Mouse (Mus musculus): Measurements from ENCODE around the gene Epha2. TPM values are rescaled to one million over a fixed set of nuclear protein-coding genes. Genes with fewer than 3 reads are reported as not detected.
A peak's percentile ranks its signal among the peaks of the same experiment; 100 is the strongest.

Epha2 gene
- total RNA-seq, 1 experiment: 256 TPM

DNA sequence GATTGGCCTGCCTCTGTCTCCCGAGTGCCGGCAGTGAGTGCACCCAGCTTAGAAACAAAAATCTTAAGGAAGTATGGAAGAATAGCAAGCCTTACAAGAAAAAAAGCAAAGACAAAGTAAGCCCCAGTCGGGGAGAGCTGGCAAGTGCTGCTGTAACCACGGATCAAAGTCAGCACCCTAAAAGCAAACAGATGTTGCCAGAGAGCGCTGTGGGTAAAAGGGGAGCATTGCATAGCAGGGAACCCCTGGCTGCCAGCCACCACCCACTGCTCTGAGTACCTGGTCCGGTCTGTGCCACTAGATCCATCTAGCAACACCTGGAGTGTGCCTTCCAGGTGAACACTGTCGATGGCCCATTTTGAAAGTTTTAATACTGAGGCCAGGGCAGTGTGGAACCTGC is 31.2 kb downstream of the Epha2 start:
- no peak for TF ChIP-seq ZC3H11A (IDR thresholded peaks at IDR 0.05; ENCODE audit: borderline replicate concordance, low read depth, low read length)
- no peak for TF ChIP-seq CHD2 (IDR thresholded peaks at IDR 0.05; ENCODE audit: low read depth, low read length)
- in situ Hi-C loops (cut with MboI; ENCODE audit: low sequenced_read_pairs in 2 of 2, unreplicated experiment in 2 of 2): no loop called here

GRCm38 (mm10) chr4:141334695-141335094 is 33.7 kb downstream of the Epha2 start:
- no peak for TF ChIP-seq ZNF384 (IDR thresholded peaks at IDR 0.05; ENCODE audit: low read depth, low read length)
- no peak for TF ChIP-seq HCFC1 (IDR thresholded peaks at IDR 0.05; ENCODE audit: borderline replicate concordance, insufficient read depth, low read length)
- no peak for TF ChIP-seq CHD2 (IDR thresholded peaks at IDR 0.05; ENCODE audit: low read depth, low read length)
- TF ChIP-seq ZC3H11A (IDR thresholded peaks at IDR 0.05; ENCODE audit: borderline replicate concordance, low read depth, low read length): no peak
- DNase-seq (ENCODE audit: low read depth, low spot score): no peak
- Histone ChIP-seq H3K4me3 (ENCODE audit: insufficient read depth in 1 of 2, low read depth in 1 of 2, low read length in 2 of 2, poor library complexity in 1 of 2, severe bottlenecking in 1 of 2) (no peak overlapping the region), H3K4me1 (ENCODE audit: control insufficient read depth in 2 of 2, insufficient read depth in 2 of 2, low read length in 2 of 2, poor library complexity in 1 of 2) (peaks cover 9 to 45% of the 10 kb centered on the region in 2 experiments), H3K9ac (ENCODE audit: insufficient read depth, low read depth, low read length, poor library complexity, severe bottlenecking) (no peak overlapping the region), H3K9me3 (ENCODE audit: control insufficient read depth, insufficient read depth, low read depth, low read length) (no peaks in the 10 kb centered on the region), H3K27ac (ENCODE audit: insufficient read depth, low read depth, low read length, poor library complexity, severe bottlenecking) (no peak overlapping the region), H3K36me3 (ENCODE audit: control insufficient read depth, insufficient read depth, low read length, poor library complexity, severe bottlenecking) (no peaks in the 10 kb centered on the region)
- in situ Hi-C loops (cut with MboI; ENCODE audit: low sequenced_read_pairs in 2 of 2, unreplicated experiment in 2 of 2): no loop called here

More for the DNA sequence above, 31.2 kb downstream of the Epha2 start:
- peaks cover 20% of the 10 kb centered on the region for H3K36me3 ChIP-seq (ENCODE audit: control insufficient read depth, insufficient read depth, low read length, poor library complexity, severe bottlenecking)
- H3K4me1 ChIP-seq (ENCODE audit: control insufficient read depth in 2 of 2, insufficient read depth in 2 of 2, low read length in 2 of 2, poor library complexity in 1 of 2): peaks cover 0 to 36% of the 10 kb centered on the region in 2 experiments; a peak in 3 of 4 replicates
- DNase-seq (ENCODE audit: low read depth, low spot score): no peak
- no peak overlapping the region for H3K9ac ChIP-seq (ENCODE audit: insufficient read depth, low read depth, low read length, poor library complexity, severe bottlenecking)
- no peak overlapping the region for H3K4me3 ChIP-seq (ENCODE audit: insufficient read depth in 1 of 2, low read depth in 1 of 2, low read length in 2 of 2, poor library complexity in 1 of 2, severe bottlenecking in 1 of 2)
- no peaks in the 10 kb centered on the region for H3K9me3 ChIP-seq (ENCODE audit: control insufficient read depth, insufficient read depth, low read depth, low read length)
- H3K27ac ChIP-seq (ENCODE audit: insufficient read depth, low read depth, low read length, poor library complexity, severe bottlenecking): no peak overlapping the region

DNA sequence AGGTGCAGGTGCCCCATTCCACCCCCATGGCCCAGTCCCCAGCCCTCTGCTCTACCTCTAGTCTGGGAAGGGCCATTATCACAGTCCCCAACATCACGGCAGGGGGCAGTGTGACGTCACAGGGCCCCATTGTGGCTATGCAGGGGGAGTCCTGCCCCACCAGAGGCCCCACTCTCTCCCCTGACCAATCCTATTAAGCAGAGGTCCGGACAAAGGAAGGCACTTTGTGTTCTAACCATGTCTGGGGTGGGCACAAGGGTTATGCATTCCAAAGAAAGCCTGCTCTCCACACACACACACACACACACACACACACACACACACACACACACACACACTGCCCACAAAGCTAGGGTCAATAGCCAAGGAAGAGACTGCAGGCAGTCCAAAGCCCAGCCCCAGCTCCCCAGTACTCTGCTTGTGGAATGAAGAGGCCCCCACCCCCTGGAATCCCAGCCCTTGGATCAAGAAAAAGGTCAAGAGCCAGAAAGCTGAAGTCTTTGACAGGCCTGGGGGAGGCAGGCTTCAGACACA is 34.3 kb downstream of the Epha2 start:
- Histone ChIP-seq H3K36me3 (ENCODE audit: control insufficient read depth, insufficient read depth, low read length, poor library complexity, severe bottlenecking) (no peaks in the 10 kb centered on the region), H3K4me1 (ENCODE audit: control insufficient read depth in 2 of 2, insufficient read depth in 2 of 2, low read length in 2 of 2, poor library complexity in 1 of 2) (peaks cover 12 to 46% of the 10 kb centered on the region in 2 experiments), H3K27ac (ENCODE audit: insufficient read depth, low read depth, low read length, poor library complexity, severe bottlenecking) (no peak overlapping the region), H3K9ac (ENCODE audit: insufficient read depth, low read depth, low read length, poor library complexity, severe bottlenecking) (no peak overlapping the region), H3K9me3 (ENCODE audit: control insufficient read depth, insufficient read depth, low read depth, low read length) (no peaks in the 10 kb centered on the region), H3K4me3 (ENCODE audit: insufficient read depth in 1 of 2, low read depth in 1 of 2, low read length in 2 of 2, poor library complexity in 1 of 2, severe bottlenecking in 1 of 2) (no peak overlapping the region)
- DNase-seq (ENCODE audit: low read depth, low spot score): no peak
- no peak for TF ChIP-seq CHD2 (IDR thresholded peaks at IDR 0.05; ENCODE audit: low read depth, low read length)
- TF ChIP-seq MAFK (IDR thresholded peaks at IDR 0.05; ENCODE audit: insufficient read depth, low read depth, low read length): no peak
- TF ChIP-seq ZNF384 (IDR thresholded peaks at IDR 0.05; ENCODE audit: low read depth, low read length): no peak
- TF ChIP-seq ZC3H11A (IDR thresholded peaks at IDR 0.05; ENCODE audit: borderline replicate concordance, low read depth, low read length): no peak
- no peak for TF ChIP-seq HCFC1 (IDR thresholded peaks at IDR 0.05; ENCODE audit: borderline replicate concordance, insufficient read depth, low read length)
- in situ Hi-C loops (cut with MboI; ENCODE audit: low sequenced_read_pairs in 2 of 2, unreplicated experiment in 2 of 2): no loop called here

DNA sequence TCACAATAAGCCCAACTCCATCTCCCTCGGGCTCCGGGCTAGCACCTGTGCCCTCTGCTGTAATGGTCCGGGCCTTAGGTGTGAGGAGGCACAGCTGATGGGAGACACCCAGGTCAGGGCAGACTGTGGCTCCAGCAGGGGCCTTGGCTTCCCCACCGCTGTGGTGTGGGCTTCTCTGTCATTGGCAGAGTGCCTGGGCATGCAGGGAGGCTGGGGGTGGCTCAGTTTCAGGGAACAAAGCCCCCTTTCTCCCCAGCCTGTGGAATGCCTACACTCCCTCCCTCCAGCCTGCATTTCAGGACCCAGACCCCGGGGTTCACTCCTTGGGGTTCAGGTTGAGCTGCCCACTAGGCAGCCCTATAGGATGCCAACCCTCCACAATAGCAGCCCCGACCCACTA is 35.2 kb downstream of the Epha2 start:
- no peaks in the 10 kb centered on the region for H3K9me3 ChIP-seq (ENCODE audit: control insufficient read depth, insufficient read depth, low read depth, low read length)
- H3K27ac ChIP-seq (ENCODE audit: insufficient read depth, low read depth, low read length, poor library complexity, severe bottlenecking): no peak overlapping the region
- in situ Hi-C loops (cut with MboI; ENCODE audit: low sequenced_read_pairs in 2 of 2, unreplicated experiment in 2 of 2): no loop called here
- H3K4me1 ChIP-seq (ENCODE audit: control insufficient read depth in 2 of 2, insufficient read depth in 2 of 2, low read length in 2 of 2, poor library complexity in 1 of 2): peaks cover 12 to 49% of the 10 kb centered on the region in 2 experiments
- no peak overlapping the region for H3K4me3 ChIP-seq (ENCODE audit: insufficient read depth in 1 of 2, low read depth in 1 of 2, low read length in 2 of 2, poor library complexity in 1 of 2, severe bottlenecking in 1 of 2)
- no peak for DNase-seq (ENCODE audit: low read depth, low spot score)
- no peak overlapping the region for H3K9ac ChIP-seq (ENCODE audit: insufficient read depth, low read depth, low read length, poor library complexity, severe bottlenecking)
- TF ChIP-seq CHD2 (IDR thresholded peaks at IDR 0.05; ENCODE audit: low read depth, low read length) (no peak), MAFK (IDR thresholded peaks at IDR 0.05; ENCODE audit: insufficient read depth, low read depth, low read length) (no peak), ZC3H11A (IDR thresholded peaks at IDR 0.05; ENCODE audit: borderline replicate concordance, low read depth, low read length) (no peak), ZNF384 (IDR thresholded peaks at IDR 0.05; ENCODE audit: low read depth, low read length) (no peak), HCFC1 (IDR thresholded peaks at IDR 0.05; ENCODE audit: borderline replicate concordance, insufficient read depth, low read length) (no peak)
- no peaks in the 10 kb centered on the region for H3K36me3 ChIP-seq (ENCODE audit: control insufficient read depth, insufficient read depth, low read length, poor library complexity, severe bottlenecking)

DNA sequence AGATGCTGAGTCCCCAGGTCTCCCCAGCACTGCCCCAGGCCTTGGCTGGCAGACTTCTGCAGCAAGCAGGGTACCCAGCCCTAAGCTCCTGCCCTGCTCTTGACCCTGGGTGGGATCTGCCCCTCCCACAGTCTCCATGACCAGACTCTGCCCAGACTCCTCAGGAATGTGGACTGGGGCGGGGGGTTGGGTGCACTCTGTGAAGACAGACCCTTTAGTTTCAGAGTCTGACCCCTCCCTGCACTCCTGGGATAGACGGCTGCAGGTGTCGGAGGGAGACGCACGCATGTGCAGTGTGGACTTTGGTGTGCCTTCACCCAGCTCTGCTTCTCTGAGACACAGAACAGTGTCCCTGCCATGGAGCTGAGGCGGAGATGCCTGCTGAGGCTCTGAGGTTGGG is 36.9 kb downstream of the Epha2 start:
- peak overlapping the region; percentile 21; the same call in 1 of the 2 replicates for H3K9ac ChIP-seq (ENCODE audit: insufficient read depth, low read depth, low read length, poor library complexity, severe bottlenecking)
- no peaks in the 10 kb centered on the region for H3K9me3 ChIP-seq (ENCODE audit: control insufficient read depth, insufficient read depth, low read depth, low read length)
- peaks cover 13 to 51% of the 10 kb centered on the region in 2 experiments for H3K4me1 ChIP-seq (ENCODE audit: control insufficient read depth in 2 of 2, insufficient read depth in 2 of 2, low read length in 2 of 2, poor library complexity in 1 of 2)
- peak; percentile 70 for DNase-seq (ENCODE audit: low read depth, low spot score)
- H3K27ac ChIP-seq (ENCODE audit: insufficient read depth, low read depth, low read length, poor library complexity, severe bottlenecking): no peak overlapping the region
- H3K36me3 ChIP-seq (ENCODE audit: control insufficient read depth, insufficient read depth, low read length, poor library complexity, severe bottlenecking): no peaks in the 10 kb centered on the region
- in situ Hi-C loops (cut with MboI; ENCODE audit: low sequenced_read_pairs in 2 of 2, unreplicated experiment in 2 of 2): no loop called here
- H3K4me3 ChIP-seq (ENCODE audit: insufficient read depth in 1 of 2, low read depth in 1 of 2, low read length in 2 of 2, poor library complexity in 1 of 2, severe bottlenecking in 1 of 2): peak overlapping the region; percentile 5 to 47; a peak in 2 of 4 replicates
- no peak for TF ChIP-seq ZNF384 (IDR thresholded peaks at IDR 0.05; ENCODE audit: low read depth, low read length)
- no peak for TF ChIP-seq ZC3H11A (IDR thresholded peaks at IDR 0.05; ENCODE audit: borderline replicate concordance, low read depth, low read length)
- TF ChIP-seq HCFC1 (IDR thresholded peaks at IDR 0.05; ENCODE audit: borderline replicate concordance, insufficient read depth, low read length): no peak
- TF ChIP-seq MAFK (IDR thresholded peaks at IDR 0.05; ENCODE audit: insufficient read depth, low read depth, low read length): no peak
- no peak for TF ChIP-seq CHD2 (IDR thresholded peaks at IDR 0.05; ENCODE audit: low read depth, low read length)
